Mouse (Mus musculus): ENCODE data around the gene Gstm2.
A peak's percentile ranks its signal among the peaks of the same experiment; 100 is the strongest.
"Not testable (repeated sequence)": the region's sequence is repeated elsewhere in the genome, so short reads cannot be mapped to it uniquely, and the experiment has no call there.

The Gstm2 gene

GRCm38 (mm10) chr3:107986041-107986562 is at the start of gene Gstm2:
Gstm2 (minus strand) TSS chr3:107986453.
- no peak for DNase-seq (ENCODE audit: low read depth)

- DNase-seq (ENCODE audit: low read depth): no peak
Measured at GRCm38 (mm10) chr3:108033156-108033555, 46.9 kb upstream of the Gstm2 start.

DNA sequence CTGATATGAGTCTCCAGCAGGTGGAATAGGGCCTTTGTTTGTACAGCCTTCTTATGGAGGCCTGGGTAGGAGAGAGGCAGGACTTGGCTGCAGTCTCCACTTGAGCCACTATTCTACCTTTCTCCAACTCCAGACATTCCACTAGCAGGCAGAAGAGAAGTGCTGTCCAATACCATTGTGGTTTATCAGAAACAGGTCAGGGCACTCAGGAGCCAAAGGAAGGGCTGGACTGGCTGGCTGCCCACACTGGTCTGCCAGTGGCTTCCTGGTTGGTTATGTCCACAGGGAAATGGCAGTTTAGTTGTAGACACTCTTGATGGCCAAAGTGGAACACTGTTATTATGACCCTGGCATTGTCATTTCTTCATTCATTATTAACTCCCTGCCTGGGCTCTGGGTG is 45.9 kb upstream of the Gstm2 start:
- no peak for DNase-seq (ENCODE audit: low read depth)

DNA sequence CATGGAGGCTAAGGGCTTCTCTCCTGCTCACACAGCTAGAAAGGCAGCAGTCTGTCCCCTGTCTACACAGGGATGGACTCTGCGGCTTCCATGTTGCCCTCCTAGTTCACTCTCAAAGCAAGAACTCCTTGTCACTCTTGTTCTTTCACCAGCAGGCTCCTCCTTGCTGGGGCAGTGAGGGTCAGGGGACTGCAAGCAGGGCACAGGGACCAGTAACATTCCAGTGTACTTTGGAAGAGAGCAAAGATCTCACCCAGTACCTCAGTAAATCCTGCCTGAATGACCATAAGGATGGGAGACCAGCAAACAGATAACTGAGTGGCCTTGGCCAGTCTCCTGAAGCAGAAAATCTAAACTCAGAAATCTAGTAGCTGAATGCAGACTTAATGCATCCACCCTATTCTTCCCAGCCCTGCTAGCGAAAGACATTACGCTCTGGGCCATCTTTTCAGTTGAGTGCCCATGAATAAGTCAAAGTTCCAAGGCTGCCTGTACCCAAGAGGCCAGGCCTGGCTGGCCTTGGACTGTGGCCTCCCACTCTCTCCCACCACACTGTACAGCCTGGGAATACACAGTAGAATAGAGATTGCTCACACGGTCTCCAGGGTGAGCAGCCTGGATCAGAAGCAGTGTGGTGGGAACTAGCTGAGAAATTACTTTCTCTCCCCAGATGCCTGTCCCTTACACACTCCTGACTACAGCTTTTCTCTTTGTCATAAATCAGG is 42.5 kb upstream of the Gstm2 start:
- DNase-seq (ENCODE audit: low read depth): no peak

- DNase-seq (ENCODE audit: low read depth): no peak
Measured at GRCm38 (mm10) chr3:108026597-108026996, 40.3 kb upstream of the Gstm2 start.

- no peak for DNase-seq (ENCODE audit: low read depth)
Measured at GRCm38 (mm10) chr3:108026049-108026448, 39.8 kb upstream of the Gstm2 start.

GRCm38 (mm10) chr3:108025318-108025717 is 39.1 kb upstream of the Gstm2 start:
- DNase-seq (ENCODE audit: low read depth): no peak

- no peak for DNase-seq (ENCODE audit: low read depth)
Measured at GRCm38 (mm10) chr3:108022650-108023049, 36.4 kb upstream of the Gstm2 start.

DNA sequence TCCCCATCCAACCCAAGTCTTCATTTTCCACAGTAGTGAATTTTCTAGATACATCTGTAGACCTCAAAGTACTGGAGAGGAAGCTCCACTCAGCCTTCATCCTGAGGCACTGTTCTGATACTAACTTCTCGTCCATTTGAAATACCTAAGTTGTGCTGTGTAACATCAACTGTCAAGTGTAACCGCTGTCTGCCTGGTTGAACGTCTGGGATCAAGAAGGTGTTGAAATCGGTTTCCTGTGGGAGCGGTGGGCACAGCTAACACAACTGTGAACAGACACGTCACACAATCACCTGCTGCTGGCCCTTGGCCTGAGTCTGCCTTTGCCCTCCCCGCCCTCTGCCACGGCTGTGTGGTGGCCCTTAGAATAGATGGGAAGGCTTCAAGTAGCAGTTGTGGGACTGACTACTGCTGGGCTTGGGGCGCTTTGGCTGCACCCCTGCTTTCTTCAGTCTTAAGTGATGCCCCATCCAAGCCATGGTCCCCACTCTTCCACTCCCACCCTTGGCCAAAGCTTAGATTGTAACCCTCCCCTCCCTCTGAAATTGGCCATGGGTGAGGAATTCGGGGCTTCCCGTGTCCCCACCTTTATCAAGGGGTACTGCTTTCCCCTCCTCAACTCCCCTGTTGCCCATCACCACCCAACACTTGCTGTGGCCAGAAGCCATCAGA is 34.2 kb upstream of the Gstm2 start:
- not testable (repeated sequence) for DNase-seq (ENCODE audit: low read depth)

GRCm38 (mm10) chr3:108019226-108019625 is 33.0 kb upstream of the Gstm2 start:
- not testable (repeated sequence) for DNase-seq (ENCODE audit: low read depth)

GRCm38 (mm10) chr3:108018190-108018820 is 32.1 kb upstream of the Gstm2 start:
- DNase-seq (ENCODE audit: low read depth): no peak

GRCm38 (mm10) chr3:108017473-108018189 is 31.4 kb upstream of the Gstm2 start, which contains the start of gene Gstm1:
Gstm1 (minus strand) TSS chr3:108017973.
- peak; percentile 94 for DNase-seq (ENCODE audit: low read depth)

GRCm38 (mm10) chr3:108016468-108016867 is 30.2 kb upstream of the Gstm2 start:
- not testable (repeated sequence) for DNase-seq (ENCODE audit: low read depth)

GRCm38 (mm10) chr3:108014974-108015346 is 28.7 kb upstream of the Gstm2 start:
- no peak for DNase-seq (ENCODE audit: low read depth)

- no peak for DNase-seq (ENCODE audit: low read depth)
Measured at GRCm38 (mm10) chr3:108014098-108014973, 28.1 kb upstream of the Gstm2 start.

GRCm38 (mm10) chr3:108013331-108013871 is 27.1 kb upstream of the Gstm2 start:
- DNase-seq (ENCODE audit: low read depth): no peak

- DNase-seq (ENCODE audit: low read depth): no peak
Measured at GRCm38 (mm10) chr3:108011558-108011957, 25.3 kb upstream of the Gstm2 start.

DNA sequence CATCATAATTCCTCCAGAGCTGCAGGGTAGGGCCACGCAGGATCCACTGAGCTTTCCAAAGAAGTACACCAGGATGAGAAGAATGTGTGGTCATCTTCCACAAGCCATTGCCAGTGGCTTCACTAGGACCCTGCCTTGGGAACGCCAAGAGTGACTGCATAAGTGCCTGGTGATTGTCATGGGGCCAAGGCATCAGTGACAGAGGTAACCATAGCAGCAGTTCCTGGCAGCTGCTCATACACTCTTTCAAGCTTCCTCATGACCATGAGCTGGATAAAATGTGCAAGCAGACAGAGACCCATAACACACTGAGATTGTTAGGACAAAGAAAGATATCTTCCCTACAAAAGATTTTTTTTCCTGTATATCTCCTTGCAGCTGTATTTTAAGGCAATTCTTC is 24.0 kb upstream of the Gstm2 start:
- no peak for DNase-seq (ENCODE audit: low read depth)

GRCm38 (mm10) chr3:108002021-108002420 is 15.8 kb upstream of the Gstm2 start:
- DNase-seq (ENCODE audit: low read depth): no peak

GRCm38 (mm10) chr3:107999491-107999890 is 13.2 kb upstream of the Gstm2 start:
- DNase-seq (ENCODE audit: low read depth): no peak

- DNase-seq (ENCODE audit: low read depth): no peak
Measured at GRCm38 (mm10) chr3:107998591-107998990, 12.3 kb upstream of the Gstm2 start.
